Mouse (Mus musculus) duodenum, adult 2 months (tissue): ENCODE measurements around the gene Selenok. TPM values are rescaled to one million over a fixed set of nuclear protein-coding genes. Genes with fewer than 3 reads are reported as not detected.

Experiments used
- polyA plus RNA-seq: library from polyadenylated mRNA; depleted of rRNA; stranded (reverse); fragments of >200 nt; gene quantifications from 2 replicates; pipeline ENCODE4 v1.2.3, GENCODE M21; 2012; ENCODE audit warnings: low replicate concordance; rRNA removed

Selenok gene
- 2.8 and 5.0 TPM in 2 replicates for polyA plus RNA-seq

DNA sequence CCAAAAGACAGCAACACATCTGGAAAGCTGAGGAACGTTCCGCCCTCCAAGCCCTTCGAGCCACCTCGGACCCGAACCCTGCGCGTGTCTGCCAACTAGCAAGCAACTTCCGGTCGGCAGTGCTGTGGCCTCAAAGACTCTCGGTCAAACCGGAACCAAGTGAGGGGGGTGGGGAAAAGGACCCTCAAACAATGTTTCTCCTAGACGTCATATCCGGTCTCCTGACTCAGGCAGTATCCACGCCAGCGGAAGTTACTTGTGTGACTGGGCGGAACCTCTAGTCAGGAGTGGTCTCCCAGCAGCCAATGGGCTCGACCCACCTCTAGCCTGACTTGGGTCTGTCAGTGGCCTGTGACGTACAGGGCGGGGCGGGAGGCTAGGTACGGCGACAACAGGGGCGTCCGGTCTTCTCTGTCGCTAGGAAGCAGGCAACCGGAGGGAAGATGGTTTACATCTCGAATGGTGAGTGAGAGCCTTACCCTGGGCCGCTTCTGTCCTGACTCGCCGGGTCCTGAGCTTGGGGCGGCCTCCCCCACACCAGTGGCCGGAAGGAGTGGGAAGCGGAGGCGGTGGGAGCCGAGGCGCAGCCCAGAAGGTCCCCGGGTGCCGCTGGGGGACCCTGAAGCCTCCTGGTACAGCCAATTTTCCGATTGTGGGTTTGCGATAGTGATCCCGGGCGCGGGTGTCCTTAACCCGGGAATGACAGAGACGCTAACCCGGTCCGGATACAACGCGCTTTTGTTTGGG lies at the start of gene Selenok:
Selenok (plus strand) TSS at position 234 of the 747 bp plus-strand sequence.

DNA sequence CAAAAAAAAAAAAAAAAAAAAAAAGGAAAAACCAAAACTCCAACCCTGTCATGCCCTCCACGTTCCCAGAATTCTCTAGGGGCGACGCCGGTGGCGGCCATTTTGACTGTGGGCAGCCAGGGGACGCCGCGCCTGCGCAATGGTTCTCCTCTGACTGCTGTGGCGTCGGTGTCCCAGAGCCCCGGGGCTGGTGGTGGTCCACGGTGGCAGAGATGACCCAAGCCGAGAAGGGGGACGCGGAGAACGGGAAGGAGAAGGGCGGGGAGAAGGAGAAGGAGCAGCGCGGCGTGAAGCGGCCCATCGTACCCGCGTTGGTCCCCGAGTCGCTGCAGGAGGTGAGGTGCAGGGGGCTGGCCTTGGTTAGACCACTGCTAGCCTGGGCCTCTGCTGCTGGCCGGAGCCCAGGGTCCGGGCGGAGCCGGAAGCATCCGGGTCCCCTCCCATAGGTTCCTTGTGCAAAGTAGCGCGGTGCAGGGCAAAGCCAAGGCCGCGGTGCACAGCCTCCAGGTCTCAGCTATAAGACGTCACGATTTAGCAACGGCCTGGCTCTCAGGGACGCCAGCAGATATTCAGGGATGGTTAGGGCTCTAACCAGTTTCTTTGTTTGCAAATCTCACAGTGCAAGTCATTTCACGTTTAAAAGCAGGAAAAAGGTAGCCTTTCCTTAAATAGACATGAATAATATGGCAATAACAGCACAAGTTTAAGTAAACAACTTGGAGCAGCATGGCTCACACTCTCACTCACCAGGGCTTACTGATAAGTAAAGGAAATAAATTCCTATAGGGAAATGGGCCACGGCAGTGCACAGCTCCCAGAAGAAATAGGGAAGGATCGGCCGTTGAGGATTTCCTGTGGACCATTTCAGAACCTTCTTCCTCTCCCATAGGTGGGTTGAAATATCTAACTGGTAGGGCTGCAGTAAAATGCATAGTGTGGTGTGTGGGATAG lies 10.4 kb downstream of the Selenok start, which contains the start of gene Actr8:
Actr8 (plus strand) TSS at position 84 of the 951 bp plus-strand sequence.

DNA sequence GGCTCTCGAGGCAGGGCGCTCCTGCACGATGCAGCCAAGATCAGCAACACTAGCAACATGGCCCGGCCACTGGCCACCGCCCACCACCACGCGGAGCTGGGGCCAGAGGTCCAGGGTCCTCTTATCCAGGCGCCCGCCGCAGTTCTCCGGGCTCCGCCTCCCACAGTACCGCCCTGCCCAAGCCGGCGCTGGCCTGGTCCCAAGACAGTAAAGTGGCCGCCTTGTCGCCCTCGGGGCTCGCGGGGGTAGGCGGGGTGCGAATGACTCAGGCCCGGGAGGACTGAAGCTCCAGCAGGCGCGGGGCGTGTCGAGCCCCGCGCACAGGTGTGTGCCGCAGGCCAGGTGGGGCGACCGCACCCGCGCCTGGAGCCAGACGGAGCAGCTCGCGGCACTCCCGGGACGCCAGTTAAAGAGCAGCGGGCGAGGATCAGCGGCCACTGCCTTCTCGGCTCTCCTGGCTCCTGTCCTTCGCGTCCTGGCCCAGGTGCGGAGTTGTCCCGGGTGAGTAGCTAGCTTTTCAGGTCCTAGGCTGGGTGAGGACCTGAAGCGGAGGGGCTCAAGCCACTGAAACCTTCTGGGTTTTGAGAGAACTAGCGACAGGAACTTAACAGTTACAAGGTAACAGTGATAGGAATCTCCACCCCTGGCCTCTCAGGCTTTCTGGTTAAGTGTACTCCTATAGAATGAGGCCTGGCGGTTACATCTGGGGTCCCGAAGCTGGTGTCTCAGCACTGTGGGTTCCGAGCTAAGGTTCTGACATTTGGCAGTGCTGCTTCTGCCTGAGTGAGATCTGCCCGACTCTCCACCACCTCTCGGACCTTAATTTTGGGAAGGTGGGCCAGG lies 40.8 kb downstream of the Selenok start, which contains the start of the genes Il17rb and Chdh:
Il17rb (minus strand) TSS at position 164 of the 843 bp plus-strand sequence.
Chdh (plus strand) TSS at position 291 of the 843 bp plus-strand sequence.

Other genes with a start within 250 kb of the Selenok start
- gene Cacna2d3, start 246.4 kb upstream of the Selenok start, polyA plus RNA-seq = 0.09 TPM in 1 of 2 replicates, not detected in the other
- 4.3 and 5.1 TPM in 2 replicates for gene Actr8, start 10.0 kb downstream of the Selenok start, polyA plus RNA-seq
- gene Il17rb, start 40.6 kb downstream of the Selenok start, polyA plus RNA-seq = 1.0 and 2.2 TPM in 2 replicates
- gene Chdh, start 40.7 kb downstream of the Selenok start, polyA plus RNA-seq = 39.6 and 55.0 TPM in 2 replicates